Mouse (Mus musculus): Measurements from ENCODE around the gene 3110009E18Rik.

DNA sequence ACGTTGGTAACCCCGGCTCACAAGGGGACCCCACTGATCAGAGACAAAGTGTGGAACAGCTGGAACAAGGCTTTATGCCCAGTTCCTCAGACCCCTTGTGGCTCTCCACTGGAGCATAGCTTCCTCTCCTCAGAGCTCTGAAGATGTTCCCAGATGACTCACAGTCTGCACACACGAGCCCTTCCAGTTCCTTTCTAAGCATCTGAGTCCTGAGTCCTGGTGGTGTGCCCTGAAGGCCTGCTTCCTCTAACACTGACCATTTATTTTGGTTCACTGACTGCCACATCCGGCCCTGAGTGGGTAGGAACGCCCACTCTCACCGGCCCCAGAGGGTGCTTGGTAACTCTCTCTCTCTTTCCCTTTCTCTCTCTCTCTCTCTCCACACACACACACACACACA lies 21.5 kb upstream of the 3110009E18Rik start:
- TF ChIP-seq CTCF (IDR thresholded peaks at IDR 0.05; ENCODE audit: control insufficient read depth, insufficient read depth, insufficient replicate concordance, low read depth, low read length) (no peak), POLR2A (IDR thresholded peaks at IDR 0.05; ENCODE audit: control insufficient read depth, low read depth, low read length) (no peak)

Data from testis, adult 2 months (tissue).